Mouse (Mus musculus) MEL (cell line): ENCODE results near the gene Epha10. TPM values are rescaled to one million over a fixed set of nuclear protein-coding genes. Genes with fewer than 3 reads are reported as not detected.
"Not testable (repeated sequence)": the region's sequence is repeated elsewhere in the genome, so short reads cannot be mapped to it uniquely, and the experiment has no call there.

Source experiments
- DNase-seq: peaks from one replicate; pipeline ENCODE4 v3.0.0; 2011; ENCODE audit warnings: low read depth, low spot score
- H3K27ac ChIP-seq: 2 replicates; pipeline ENCODE4 v1.5.1; 2012; ENCODE audit warnings: low read depth, mild to moderate bottlenecking, control low read depth, low read length, moderate library complexity; ENCODE audit not compliant: control insufficient read depth
- H3K27me3 ChIP-seq, 2 experiments: fragments of 150-350 bp in 1 of 2; sonication (generic) in 1 of 2; 2 replicates each; pipeline ENCODE4 v1.6.1; 2012; ENCODE audit warnings: low read length in 2 of 2, mild to moderate bottlenecking in 2 of 2, improper control_type of control experiment in 1 of 2, moderate library complexity in 1 of 2; ENCODE audit not compliant: insufficient read depth in 2 of 2, control insufficient read depth in 1 of 2
- H3K36me3 ChIP-seq, 2 experiments: 2 replicates each; pipeline ENCODE4 v1.6.1; 2012 to 2014; ENCODE audit warnings: low read length in 2 of 2, improper control_type of control experiment in 1 of 2, inconsistent platforms in 1 of 2, mild to moderate bottlenecking in 1 of 2; ENCODE audit not compliant: insufficient read depth in 2 of 2, control insufficient read depth in 1 of 2
- H3K4me1 ChIP-seq, 2 experiments: fragments of 150-350 bp in 1 of 2; sonication (generic) in 1 of 2; 2 replicates each; pipeline ENCODE4 v1.6.1; 2012; ENCODE audit warnings: low read length in 2 of 2, improper control_type of control experiment in 1 of 2, mild to moderate bottlenecking in 1 of 2; ENCODE audit not compliant: insufficient read depth in 2 of 2, control insufficient read depth in 1 of 2
- H3K4me3 ChIP-seq, 2 experiments: fragments of 150-350 bp in 1 of 2; sonication (generic) in 1 of 2; 2 replicates each; pipeline ENCODE4 v1.5.1; 2012; ENCODE audit warnings: low read depth in 2 of 2, low read length in 2 of 2, mild to moderate bottlenecking in 2 of 2, moderate library complexity in 2 of 2, control low read depth in 1 of 2, improper control_type of control experiment in 1 of 2; ENCODE audit not compliant: control insufficient read depth in 1 of 2, insufficient read depth in 1 of 2
- H3K79me2 ChIP-seq: 2 replicates; pipeline ENCODE4 v1.6.1; 2012; ENCODE audit warnings: mild to moderate bottlenecking, low read length, moderate library complexity; ENCODE audit not compliant: control insufficient read depth, poor library complexity, insufficient read depth
- H3K9ac ChIP-seq: 2 replicates; pipeline ENCODE4 v1.6.1; 2012; ENCODE audit warnings: low read depth, mild to moderate bottlenecking, control low read depth, low read length, moderate library complexity; ENCODE audit not compliant: control insufficient read depth, poor library complexity, severe bottlenecking
- H3K9me3 ChIP-seq: fragments of 150-350 bp; sonication (generic); replicated peaks from 2 replicates; pipeline ENCODE4 v1.6.1; 2012; ENCODE audit warnings: mild to moderate bottlenecking, low read length, improper control_type of control experiment, moderate library complexity; ENCODE audit not compliant: insufficient read depth
- BHLHE40 ChIP-seq: IDR thresholded peaks from 2 replicates; pipeline ENCODE4 v1.6.1; 2012; ENCODE audit warnings: low read depth, mild to moderate bottlenecking, inconsistent platforms, low read length, improper control_type of control experiment, borderline replicate concordance
- CHD1 ChIP-seq: IDR thresholded peaks from 2 replicates; pipeline ENCODE4 v1.6.1; 2012; ENCODE audit warnings: low read depth, mild to moderate bottlenecking, inconsistent platforms, low read length, improper control_type of control experiment
- CTCF ChIP-seq, 3 experiments: IDR thresholded peaks in 2 of 3; conservative IDR thresholded peaks in 1 of 3; 2 replicates each; pipeline ENCODE4 v1.5.1; 2011 to 2012; ENCODE audit warnings: low read length in 3 of 3, low read depth in 2 of 3, mild to moderate bottlenecking in 2 of 3, improper control_type of control experiment in 1 of 3, inconsistent platforms in 1 of 3, mixed read lengths in 1 of 3, moderate library complexity in 1 of 3; ENCODE audit not compliant: control insufficient read depth in 1 of 3, insufficient read depth in 1 of 3, poor library complexity in 1 of 3, severe bottlenecking in 1 of 3
- E2F4 ChIP-seq: IDR thresholded peaks from 2 replicates; pipeline ENCODE4 v1.6.1; 2011; ENCODE audit warnings: low read depth, low read length, improper control_type of control experiment, borderline replicate concordance
- ELF1 ChIP-seq: IDR thresholded peaks from 2 replicates; pipeline ENCODE4 v1.6.1; 2014; ENCODE audit warnings: low read depth, mild to moderate bottlenecking, inconsistent platforms, low read length, improper control_type of control experiment, moderate library complexity
- EP300 ChIP-seq, 2 experiments: IDR thresholded peaks; 2 replicates each; pipeline ENCODE4 v1.6.1; 2011; ENCODE audit warnings: improper control_type of control experiment in 2 of 2, low read length in 2 of 2, low read depth in 1 of 2, mild to moderate bottlenecking in 1 of 2
- ETS1 ChIP-seq: IDR thresholded peaks from 2 replicates; pipeline ENCODE4 v1.6.1; 2012; ENCODE audit warnings: low read depth, mild to moderate bottlenecking, inconsistent platforms, low read length, improper control_type of control experiment, moderate library complexity
- GABPA ChIP-seq: IDR thresholded peaks from 2 replicates; pipeline ENCODE4 v1.6.1; 2012; ENCODE audit warnings: low read depth, mild to moderate bottlenecking, inconsistent platforms, low read length, improper control_type of control experiment, moderate library complexity
- GATA1 ChIP-seq: IDR thresholded peaks from 2 replicates; pipeline ENCODE4 v1.6.1; 2011; ENCODE audit warnings: low read depth, low read length, improper control_type of control experiment
- HCFC1 ChIP-seq: IDR thresholded peaks from 2 replicates; pipeline ENCODE4 v1.6.1; 2012; ENCODE audit warnings: low read depth, mild to moderate bottlenecking, inconsistent platforms, low read length, improper control_type of control experiment, moderate library complexity
- JUND ChIP-seq: IDR thresholded peaks from 2 replicates; pipeline ENCODE4 v1.6.1; 2011; ENCODE audit warnings: low read depth, mild to moderate bottlenecking, improper control_type of control experiment, low read length
- MAX ChIP-seq: IDR thresholded peaks from 2 replicates; pipeline ENCODE4 v1.6.1; 2011; ENCODE audit warnings: low read length, improper control_type of control experiment
- MAZ ChIP-seq: IDR thresholded peaks from 2 replicates; pipeline ENCODE4 v1.6.1; 2012; ENCODE audit warnings: low read depth, mild to moderate bottlenecking, inconsistent platforms, low read length, improper control_type of control experiment
- MXI1 ChIP-seq: IDR thresholded peaks from 2 replicates; pipeline ENCODE4 v1.6.1; 2011; ENCODE audit warnings: mild to moderate bottlenecking, low read depth, low read length, improper control_type of control experiment
- MYB ChIP-seq: IDR thresholded peaks from 2 replicates; pipeline ENCODE4 v1.6.1; 2011; ENCODE audit warnings: mild to moderate bottlenecking, low read depth, low read length, improper control_type of control experiment
- MYC ChIP-seq: IDR thresholded peaks from 2 replicates; pipeline ENCODE4 v1.6.1; 2011; ENCODE audit warnings: low read depth, mild to moderate bottlenecking, low read length, improper control_type of control experiment, moderate library complexity
- POLR2A ChIP-seq, 2 experiments: IDR thresholded peaks; 2 replicates each; pipeline ENCODE4 v1.6.1; 2011 to 2012; ENCODE audit warnings: low read length in 2 of 2, mild to moderate bottlenecking in 2 of 2, control low read depth in 1 of 2, improper control_type of control experiment in 1 of 2, low read depth in 1 of 2, moderate library complexity in 1 of 2; ENCODE audit not compliant: control insufficient read depth in 1 of 2, insufficient read depth in 1 of 2, poor library complexity in 1 of 2
- RAD21 ChIP-seq: IDR thresholded peaks from 2 replicates; pipeline ENCODE4 v1.6.1; 2011; ENCODE audit warnings: mild to moderate bottlenecking, low read depth, low read length, improper control_type of control experiment
- RCOR1 ChIP-seq: IDR thresholded peaks from 2 replicates; pipeline ENCODE4 v1.6.1; 2012; ENCODE audit warnings: low read depth, mild to moderate bottlenecking, inconsistent platforms, low read length, improper control_type of control experiment
- SIN3A ChIP-seq: IDR thresholded peaks from 2 replicates; pipeline ENCODE4 v1.6.1; 2012; ENCODE audit warnings: low read length, improper control_type of control experiment, inconsistent platforms
- SMC3 ChIP-seq: IDR thresholded peaks from 2 replicates; pipeline ENCODE4 v1.6.1; 2011; ENCODE audit warnings: low read depth, low read length, improper control_type of control experiment
- TAL1 ChIP-seq: IDR thresholded peaks from 2 replicates; pipeline ENCODE4 v1.6.1; 2012; ENCODE audit warnings: mild to moderate bottlenecking, inconsistent platforms, low read length, moderate library complexity, mixed read lengths
- TBP ChIP-seq: IDR thresholded peaks from 2 replicates; pipeline ENCODE4 v1.8.0; 2011; ENCODE audit warnings: low read depth, low read length, improper control_type of control experiment
- UBTF ChIP-seq: IDR thresholded peaks from 2 replicates; pipeline ENCODE4 v1.6.1; 2012; ENCODE audit warnings: low read depth, mild to moderate bottlenecking, inconsistent platforms, low read length, improper control_type of control experiment, moderate library complexity, borderline replicate concordance; ENCODE audit not compliant: insufficient read depth
- USF2 ChIP-seq, 2 experiments: IDR thresholded peaks; 2 replicates each; pipeline ENCODE4 v1.6.1; 2011 to 2012; ENCODE audit warnings: improper control_type of control experiment in 2 of 2, low read length in 2 of 2, borderline replicate concordance in 1 of 2, inconsistent platforms in 1 of 2, low read depth in 1 of 2, mild to moderate bottlenecking in 1 of 2; ENCODE audit not compliant: insufficient read depth in 1 of 2
- ZC3H11A ChIP-seq: IDR thresholded peaks from 2 replicates; pipeline ENCODE4 v1.6.1; 2012; ENCODE audit warnings: low read depth, mild to moderate bottlenecking, inconsistent platforms, low read length, improper control_type of control experiment
- ZKSCAN1 ChIP-seq: IDR thresholded peaks from 2 replicates; pipeline ENCODE4 v1.6.1; 2012; ENCODE audit warnings: low read depth, mild to moderate bottlenecking, inconsistent platforms, low read length, improper control_type of control experiment, moderate library complexity
- ZMIZ1 ChIP-seq: IDR thresholded peaks from 2 replicates; pipeline ENCODE4 v1.6.1; 2012; ENCODE audit warnings: low read depth, mild to moderate bottlenecking, inconsistent platforms, low read length, improper control_type of control experiment, moderate library complexity
- polyA plus RNA-seq, 2 experiments: library from polyadenylated mRNA; stranded (reverse) in 1 of 2; unstranded in 1 of 2; fragments of >175 nt in 1 of 2; fragments of >200 nt in 1 of 2; gene quantifications; 2 replicates each; pipeline versions ENCODE4 v1.2.1 to v1.2.4; 2012; ENCODE audit warnings: low replicate concordance in 2 of 2, low read depth in 1 of 2; ENCODE audit not compliant: insufficient read length in 2 of 2, insufficient read depth in 1 of 2, missing spikeins in 1 of 2
- total RNA-seq: library from RNA; depleted of rRNA; stranded (reverse); fragments of 300-350 nt; gene quantifications from 2 replicates; pipeline ENCODE4 v1.2.3, GENCODE M21; 2012

Epha10 gene
- total and polyA plus RNA-seq, 3 experiments, result not detected

DNA sequence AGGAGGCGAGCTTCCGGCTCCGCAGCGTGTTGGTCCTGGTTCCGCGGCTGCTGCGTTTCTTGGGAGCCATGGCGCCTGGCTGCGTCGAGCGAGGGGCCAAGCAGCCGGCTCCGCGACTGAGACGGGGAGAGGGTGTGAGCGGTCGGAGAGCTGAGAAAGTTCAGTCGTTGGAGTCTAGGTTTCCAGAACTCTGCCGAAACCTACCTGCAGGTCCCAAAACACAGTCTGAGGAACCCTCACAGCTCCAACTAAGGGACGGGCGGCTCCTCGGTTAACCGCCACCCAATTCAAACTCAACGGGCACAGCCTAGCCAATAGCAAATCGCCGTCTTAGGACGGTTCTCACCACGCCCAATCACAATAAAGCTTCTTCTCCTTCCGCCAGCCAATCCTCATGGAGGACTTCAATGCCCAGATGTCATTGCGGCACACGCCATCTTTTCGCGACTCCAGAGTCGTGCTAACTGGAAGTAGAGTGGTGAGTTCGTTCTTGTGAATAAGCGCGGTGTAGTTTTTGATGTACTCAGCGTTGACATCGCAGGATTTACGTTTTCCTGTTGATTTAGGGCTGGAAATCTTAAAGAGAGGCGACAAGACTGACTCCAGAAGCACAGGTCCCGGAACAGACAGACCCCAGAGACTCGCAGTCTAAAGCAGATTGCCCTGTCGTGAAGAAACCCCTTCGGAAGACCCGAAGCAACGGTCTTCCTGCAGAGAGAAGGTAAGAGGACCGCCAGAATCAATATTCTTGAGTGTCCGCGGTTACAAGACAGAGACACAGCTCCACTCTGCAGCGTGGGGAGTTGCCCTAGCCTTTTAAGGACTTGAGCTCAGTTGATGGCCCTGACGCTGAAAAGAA, 56.1 kb downstream of the Epha10 start, which contains the start of gene 9930104L06Rik (continued):
- peak; percentile 75 for TF ChIP-seq ELF1
- peak; percentile 82 for TF ChIP-seq TBP
- no peak for TF ChIP-seq MYB
- TF ChIP-seq GATA1, result no peak

DNA sequence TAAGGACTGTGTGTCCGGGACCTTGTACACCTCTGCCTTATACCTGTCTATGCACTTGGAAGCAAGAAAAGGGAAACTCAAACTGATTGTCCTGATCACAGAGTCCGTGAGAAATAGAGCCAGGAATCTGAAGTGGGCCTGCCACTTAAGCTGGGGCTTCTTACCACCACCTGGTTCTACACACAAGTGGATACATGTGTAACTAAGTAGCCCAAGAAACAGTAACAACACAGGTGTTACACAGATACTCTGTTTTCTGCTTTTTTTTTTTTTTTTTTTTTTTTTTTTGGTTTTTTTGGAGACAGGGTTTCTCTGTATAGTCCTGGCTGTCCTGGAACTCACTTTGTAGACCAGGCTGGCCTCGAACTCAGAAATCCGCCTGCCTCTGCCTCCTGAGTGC, 58.5 kb downstream of the Epha10 start, which contains the start of gene Cdca8:
TSS of gene Cdca8 (minus strand) at position 101 of the 400 bp plus-strand sequence.
- not testable (repeated sequence) for H3K9ac ChIP-seq, H3K27ac ChIP-seq, H3K4me1 ChIP-seq, H3K27me3 ChIP-seq, H3K9me3 ChIP-seq, H3K4me3 ChIP-seq, DNase-seq
- Histone ChIP-seq H3K79me2 (peaks cover 25% of the 10 kb centered on the region), H3K36me3 (peaks cover 0 to 12% of the 10 kb centered on the region in 2 experiments; a peak in 2 of 4 replicates)

DNA sequence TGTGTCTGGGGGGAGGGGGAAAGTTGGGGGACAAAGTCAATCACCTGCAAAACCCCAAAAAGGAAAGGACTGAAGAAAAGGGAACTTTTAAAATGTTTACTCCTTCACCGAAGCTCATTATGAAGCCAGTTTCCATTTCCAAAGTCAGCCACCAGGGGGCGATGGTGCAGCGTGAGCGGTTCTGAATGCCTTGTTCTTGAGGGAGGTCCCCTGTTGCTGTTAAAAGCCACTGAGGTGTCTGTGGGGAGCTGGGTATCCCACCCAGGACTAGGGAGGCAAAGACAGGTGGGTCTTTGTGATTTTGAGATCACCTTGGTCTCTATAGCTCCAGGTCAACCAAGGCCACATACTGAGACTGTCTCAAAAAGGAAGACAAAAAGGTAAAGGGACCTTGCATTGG, 62.3 kb downstream of the Epha10 start:
- H3K79me2 ChIP-seq, result peaks cover 5% of the 10 kb centered on the region; the same call in 1 of the 2 replicates
- no peaks in the 10 kb centered on the region for H3K36me3 ChIP-seq
- H3K4me1 ChIP-seq, result no peaks in the 10 kb centered on the region
- H3K4me3 ChIP-seq, result no peak overlapping the region
- no peaks in the 10 kb centered on the region for H3K9me3 ChIP-seq
- H3K27me3 ChIP-seq, result no peaks in the 10 kb centered on the region
- no peak overlapping the region for H3K9ac ChIP-seq
- no peak overlapping the region for H3K27ac ChIP-seq
- peak; percentile 83 for DNase-seq
- TF ChIP-seq MYC, result no peak
- TF ChIP-seq CTCF (IDR thresholded peaks at IDR 0.05 in 2 of 3, conservative IDR thresholded peaks at IDR 0.05 in 1 of 3; ENCODE audit: control insufficient read depth in 1 of 3, insufficient read depth in 1 of 3, low read depth in 2 of 3, low read length in 3 of 3, poor library complexity in 1 of 3, severe bottlenecking in 1 of 3), result peak; percentile 89 to 92 (median 90)
- TF ChIP-seq SIN3A, result peak; percentile 23; the same call in 1 of the 2 replicates
- TF ChIP-seq POLR2A (IDR thresholded peaks at IDR 0.05; ENCODE audit: control insufficient read depth in 1 of 2, insufficient read depth in 1 of 2, low read depth in 1 of 2, low read length in 2 of 2, poor library complexity in 1 of 2), result no peak
- no peak for TF ChIP-seq ZMIZ1
- TF ChIP-seq ZKSCAN1, result no peak
- no peak for TF ChIP-seq ETS1
- TF ChIP-seq JUND, result no peak
- TF ChIP-seq EP300 (IDR thresholded peaks at IDR 0.05; ENCODE audit: low read depth in 1 of 2, low read length in 2 of 2), result no peak
- TF ChIP-seq MYB, result no peak
- no peak for TF ChIP-seq GABPA
- no peak for TF ChIP-seq USF2 (IDR thresholded peaks at IDR 0.05; ENCODE audit: borderline replicate concordance in 1 of 2, insufficient read depth in 1 of 2, low read depth in 1 of 2, low read length in 2 of 2)
- TF ChIP-seq UBTF, result no peak
- TF ChIP-seq BHLHE40, result no peak
- TF ChIP-seq ELF1, result no peak
- no peak for TF ChIP-seq RCOR1
- TF ChIP-seq HCFC1, result 0 out of 2 replicates have a peak, but pooled peaks have one; percentile 23
- TF ChIP-seq SMC3, result peak; percentile 84
- no peak for TF ChIP-seq E2F4
- TF ChIP-seq ZC3H11A, result peak; percentile 72
- TF ChIP-seq MXI1, result no peak
- TF ChIP-seq MAX, result no peak
- peak; percentile 78 for TF ChIP-seq RAD21
- TF ChIP-seq TBP, result no peak
- no peak for TF ChIP-seq TAL1
- TF ChIP-seq CHD1, result no peak
- no peak for TF ChIP-seq MAZ
